Mouse (Mus musculus) lung, adult 18-20 months (tissue): Measurements from ENCODE around the gene Fam53a.
A peak's percentile ranks its signal among the peaks of the same experiment; 100 is the strongest.

Source experiments
- DNase-seq, 2 experiments: peaks; one replicate each; pipeline ENCODE4 v3.0.0; 2022; ENCODE audit warnings: mixed read lengths in 2 of 2

Fam53a gene

DNA sequence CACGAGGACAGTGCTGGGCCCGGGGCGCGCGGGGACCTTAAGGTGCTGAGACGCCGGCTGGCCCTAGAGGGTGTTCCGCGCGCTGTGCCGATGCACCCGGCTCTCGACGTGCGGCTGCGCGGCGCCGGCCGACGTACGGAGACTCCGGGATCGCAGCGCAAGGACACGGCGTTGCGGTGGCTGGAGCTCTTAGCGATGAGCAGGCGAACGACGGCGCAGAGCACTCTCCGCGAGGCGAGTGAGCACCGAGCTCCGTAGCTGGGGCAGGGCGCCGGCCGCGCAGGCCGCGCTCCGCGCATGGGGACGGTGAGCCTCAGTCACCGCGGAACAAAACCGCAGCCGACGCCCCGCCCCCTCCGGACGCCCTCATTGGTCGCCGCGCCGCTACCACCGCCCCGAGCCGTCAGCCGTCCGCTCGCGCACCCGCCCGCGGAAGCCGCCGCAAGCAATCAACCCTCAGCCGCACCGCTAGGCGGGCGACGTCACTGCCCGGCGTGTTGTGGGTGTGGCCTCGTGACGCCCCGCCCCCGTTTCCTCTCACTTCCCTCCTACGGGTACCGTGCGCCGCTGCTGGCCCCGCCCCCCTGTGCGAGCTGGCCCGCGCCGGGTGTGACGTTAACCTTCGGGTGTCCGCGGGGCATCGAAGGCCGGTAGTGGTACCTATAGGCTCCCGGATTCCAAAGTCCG, at the start of gene Fam53a, which contains the start of gene Gm9903:
Gene Fam53a (minus strand): TSS at position 335 of the 687 bp plus-strand sequence.
Gene Gm9903 (plus strand): TSS at position 625 of the 687 bp plus-strand sequence.
- peak; percentile 100 for DNase-seq

- peak; percentile 57 to 78 for DNase-seq
These were observed 48.8 kb upstream of the Fam53a start for GRCm38 (mm10) chr5:33678244-33678643.

DNA sequence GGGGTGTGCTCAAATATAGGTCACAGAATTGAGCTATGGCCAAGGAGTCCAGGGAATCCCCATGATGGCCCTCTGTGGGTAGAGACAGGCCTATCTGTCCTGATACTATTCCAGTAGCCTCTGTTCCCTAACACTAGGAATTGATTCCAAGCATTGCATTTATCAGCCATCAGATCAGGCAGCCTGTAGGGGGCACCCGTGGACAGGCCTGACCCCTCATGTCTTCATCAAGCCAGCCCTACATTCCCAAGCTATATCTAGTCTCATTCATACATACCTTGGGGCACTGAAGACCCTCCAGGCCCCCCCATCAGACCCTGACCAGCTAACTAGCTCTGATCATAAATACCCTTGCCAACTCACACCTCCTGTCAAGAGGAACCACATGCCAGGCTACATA, 46.5 kb upstream of the Fam53a start:
- DNase-seq: peak; percentile 70 to 76

DNA sequence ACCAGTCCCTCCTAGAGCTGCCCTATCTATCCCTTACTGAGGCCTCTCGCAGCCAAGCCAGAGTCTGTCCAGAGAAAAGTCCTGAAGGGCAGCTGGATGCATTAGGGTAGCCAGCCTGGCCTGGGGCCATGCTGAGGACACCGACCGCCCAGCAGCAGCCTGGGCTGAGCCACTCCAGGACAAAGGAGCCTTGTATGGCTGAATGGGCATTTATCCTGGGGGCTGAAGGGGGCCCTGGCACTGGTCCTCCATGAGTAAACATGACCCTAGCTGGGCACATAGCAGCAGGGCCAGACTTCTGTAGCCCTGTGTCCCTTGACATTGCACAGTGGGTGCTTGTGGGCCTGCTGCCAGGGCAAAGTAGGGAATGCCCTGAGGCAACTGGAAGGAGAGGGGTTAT, 45.0 kb upstream of the Fam53a start:
- DNase-seq: no peak

GRCm38 (mm10) chr5:33671659-33672058, 42.2 kb upstream of the Fam53a start:
- DNase-seq: no peak

DNA sequence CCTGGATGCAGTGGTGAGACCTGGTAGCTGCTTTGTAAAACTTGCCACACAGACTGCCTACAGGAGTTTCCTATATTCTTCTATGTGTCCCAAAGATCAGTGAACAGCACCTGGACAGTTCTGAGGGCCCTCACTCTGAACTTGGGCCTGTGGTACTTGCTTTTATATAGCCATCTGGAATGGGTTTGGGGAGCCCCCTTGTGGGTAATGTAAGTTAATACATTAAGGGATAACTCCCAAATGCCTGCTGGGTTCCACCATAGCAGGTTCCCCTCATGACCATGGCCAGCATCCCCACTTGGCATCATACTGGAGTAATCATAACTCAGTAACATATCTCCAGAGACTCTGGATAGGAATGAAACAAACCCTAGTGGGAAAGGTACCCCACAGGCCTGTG, 38.8 kb upstream of the Fam53a start:
- no peak for DNase-seq

DNA sequence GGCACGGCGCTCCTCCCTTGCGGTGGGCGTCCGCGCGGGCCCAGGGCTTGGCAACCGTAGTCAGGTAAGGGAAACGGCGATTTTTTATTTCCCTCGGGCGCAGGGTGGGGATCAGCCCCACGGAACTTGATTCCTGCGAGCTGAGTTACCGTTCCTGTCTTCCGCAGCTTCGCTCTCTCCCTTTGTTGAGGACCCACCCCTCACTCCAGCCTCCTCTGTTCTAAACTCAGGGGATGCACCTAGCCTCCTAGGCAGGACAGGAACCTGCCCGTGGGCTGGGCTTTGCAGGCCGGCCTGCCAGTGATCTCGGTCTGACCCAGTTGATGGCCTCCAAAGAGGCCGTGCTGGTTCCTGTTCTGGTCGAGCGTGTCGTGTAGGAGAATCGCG, 29.2 kb upstream of the Fam53a start:
- no peak for DNase-seq

GRCm38 (mm10) chr5:33657787-33658663, 28.6 kb upstream of the Fam53a start, which contains the start of the genes Tacc3 and Tmem129:
TSS of gene Tacc3 (plus strand) at chr5:33658128.
TSS of gene Tmem129 (minus strand) at chr5:33658416.
- DNase-seq: peak; percentile 99

DNA sequence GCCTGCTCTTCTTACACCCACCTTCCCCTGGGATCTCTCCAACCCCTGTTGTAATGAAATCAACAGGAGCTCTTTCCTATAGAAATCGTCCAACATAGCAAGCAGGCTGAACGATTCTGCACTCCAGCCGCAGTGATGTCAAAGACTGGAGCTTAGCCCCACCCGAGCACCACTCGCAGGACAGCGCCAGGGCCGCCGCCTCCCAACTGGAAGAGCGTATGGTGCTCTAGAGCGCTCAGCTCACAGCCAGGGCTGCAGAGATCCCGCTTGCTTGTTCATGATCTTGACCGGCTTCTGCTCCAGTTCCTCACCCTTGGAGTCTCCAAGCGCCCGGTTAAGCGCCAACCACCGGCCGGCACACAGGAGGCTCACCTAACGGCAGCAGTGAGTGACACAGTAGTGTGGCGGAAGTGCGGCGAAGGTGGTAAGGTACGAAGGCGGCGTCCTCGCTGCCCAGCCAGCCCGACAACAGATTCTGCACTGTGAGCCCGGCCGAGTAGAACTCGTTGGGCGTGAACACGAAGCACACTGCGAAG, 27.9 kb upstream of the Fam53a start:
- DNase-seq: no peak

GRCm38 (mm10) chr5:33656739-33657138, 27.3 kb upstream of the Fam53a start:
- DNase-seq: no peak

- no peak for DNase-seq
These were observed 25.9 kb upstream of the Fam53a start for GRCm38 (mm10) chr5:33655251-33655840.

DNA sequence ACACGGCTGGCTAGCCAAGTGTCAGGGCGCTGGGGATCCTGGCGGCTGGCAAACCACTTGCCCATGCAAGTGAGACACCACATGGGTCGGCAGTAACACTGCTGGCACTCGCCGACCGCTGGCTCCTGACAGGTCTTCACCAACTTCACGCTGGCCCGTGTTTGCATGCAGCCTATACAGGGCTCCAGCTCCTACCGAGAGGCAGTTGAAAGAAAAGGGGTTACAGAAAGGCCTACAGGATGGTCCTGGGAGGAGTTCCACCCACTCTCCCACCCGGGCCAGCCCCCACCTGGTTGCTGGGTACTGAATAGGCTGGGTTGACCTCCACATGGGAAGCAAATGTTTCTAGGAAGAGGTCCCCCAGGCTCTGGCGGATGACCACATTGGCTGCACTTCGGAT, 25.0 kb upstream of the Fam53a start:
- DNase-seq: no peak

- DNase-seq: no peak
These were observed 23.3 kb upstream of the Fam53a start for GRCm38 (mm10) chr5:33652783-33653173.

DNA sequence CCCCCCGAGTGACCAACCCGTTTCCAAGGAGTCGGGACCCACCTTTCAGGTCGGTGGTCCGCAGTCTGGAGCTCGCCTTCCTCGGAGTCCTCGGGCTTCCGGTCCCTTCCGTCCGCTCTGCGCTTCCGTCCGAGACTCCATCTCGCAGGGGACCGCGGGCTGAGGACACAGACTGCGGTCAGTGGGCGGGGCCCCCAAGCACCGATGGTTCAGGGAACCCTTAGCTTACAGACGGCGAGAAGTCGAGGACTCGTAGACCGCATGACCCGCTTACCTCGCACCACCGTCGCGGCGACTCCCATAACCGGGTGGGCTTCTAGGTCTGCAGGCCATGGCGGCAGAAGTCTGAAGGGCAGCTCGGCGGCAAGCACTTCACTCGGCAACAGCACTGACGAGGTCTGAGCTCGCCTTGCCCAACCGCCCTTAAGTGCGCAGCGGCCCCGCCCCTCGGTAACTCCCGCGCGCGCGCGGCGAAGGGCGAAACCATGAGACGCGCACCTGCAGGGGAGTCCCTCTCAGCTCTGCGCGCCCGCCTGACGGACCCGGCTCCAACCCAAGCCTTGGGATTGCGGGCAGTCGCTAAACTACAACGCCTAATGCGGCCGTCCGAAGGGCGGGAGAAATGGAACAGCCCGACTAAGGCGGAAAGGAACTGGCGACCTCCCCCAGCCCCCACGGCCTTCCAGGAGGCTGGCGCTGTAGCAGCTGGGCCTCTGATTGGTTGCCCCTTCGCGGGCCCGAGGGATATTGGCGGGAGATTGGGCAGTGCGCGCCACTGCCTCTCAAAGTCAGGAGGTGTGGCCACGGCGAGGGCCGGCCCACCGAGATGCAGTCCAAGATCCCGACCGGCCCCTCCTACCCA, 22.7 kb upstream of the Fam53a start, which contains the start of gene Slbp:
Gene Slbp (minus strand): TSS at position 654 of the 862 bp plus-strand sequence.
- peak; percentile 96 to 97 for DNase-seq

DNA sequence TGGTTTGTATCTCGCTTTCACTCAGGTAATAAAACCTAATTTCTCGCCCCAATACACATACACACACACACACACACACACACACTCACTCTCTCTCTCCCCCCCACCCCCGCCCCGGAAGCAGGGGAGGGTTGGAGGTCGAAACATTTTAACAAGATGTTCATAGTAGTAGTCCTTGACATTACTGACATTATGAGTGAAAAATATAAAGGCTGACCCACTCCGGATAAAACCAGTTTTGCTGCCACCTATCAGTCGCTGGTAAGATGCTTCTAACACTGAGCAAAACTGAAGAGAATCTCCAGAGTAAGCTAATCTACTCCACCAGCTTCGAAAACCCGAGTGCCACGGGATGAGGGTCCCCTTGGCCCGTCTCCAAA, 22.1 kb upstream of the Fam53a start:
- DNase-seq: no peak

GRCm38 (mm10) chr5:33651017-33651416, 21.6 kb upstream of the Fam53a start:
- no peak for DNase-seq

DNA sequence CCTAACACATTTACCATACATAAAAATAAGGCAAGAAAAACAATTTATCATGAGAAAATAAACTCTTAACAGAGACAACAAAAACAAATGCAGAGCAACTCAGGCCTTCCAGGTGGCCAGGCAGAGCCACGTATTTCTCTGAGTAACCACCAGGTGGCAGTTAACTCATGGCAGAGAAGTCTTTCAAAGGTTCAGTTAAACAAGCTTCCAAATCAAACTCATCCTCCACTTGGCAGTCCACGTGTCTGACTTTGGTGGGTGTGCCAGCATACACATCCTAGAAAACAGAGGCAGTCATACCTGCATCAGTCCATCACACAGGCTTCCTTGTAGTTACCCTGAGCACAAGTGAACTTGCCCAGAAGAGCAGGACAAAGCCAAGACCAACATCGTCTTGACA, 11.2 kb upstream of the Fam53a start:
- peak; percentile 25 to 42 for DNase-seq

DNA sequence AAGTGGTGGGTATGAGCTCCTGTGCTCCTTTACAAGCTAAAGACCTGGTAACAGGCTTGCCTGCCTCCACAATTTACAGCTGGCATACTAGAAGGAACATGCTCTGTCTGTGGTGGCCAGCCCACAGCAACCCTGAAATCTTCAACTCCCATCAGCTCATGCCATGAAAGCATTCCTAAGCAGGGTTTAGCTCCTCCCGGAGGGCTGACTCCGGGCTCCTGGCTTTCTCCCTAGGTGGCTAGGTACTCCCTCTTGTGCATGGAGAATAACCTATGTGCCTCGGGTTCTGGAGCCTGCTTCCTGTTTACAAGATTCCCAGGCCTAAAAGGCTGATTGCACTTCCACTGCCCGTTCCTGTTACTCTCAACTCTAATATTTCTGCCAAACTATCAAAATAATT, 9.4 kb upstream of the Fam53a start:
- DNase-seq: no peak

DNA sequence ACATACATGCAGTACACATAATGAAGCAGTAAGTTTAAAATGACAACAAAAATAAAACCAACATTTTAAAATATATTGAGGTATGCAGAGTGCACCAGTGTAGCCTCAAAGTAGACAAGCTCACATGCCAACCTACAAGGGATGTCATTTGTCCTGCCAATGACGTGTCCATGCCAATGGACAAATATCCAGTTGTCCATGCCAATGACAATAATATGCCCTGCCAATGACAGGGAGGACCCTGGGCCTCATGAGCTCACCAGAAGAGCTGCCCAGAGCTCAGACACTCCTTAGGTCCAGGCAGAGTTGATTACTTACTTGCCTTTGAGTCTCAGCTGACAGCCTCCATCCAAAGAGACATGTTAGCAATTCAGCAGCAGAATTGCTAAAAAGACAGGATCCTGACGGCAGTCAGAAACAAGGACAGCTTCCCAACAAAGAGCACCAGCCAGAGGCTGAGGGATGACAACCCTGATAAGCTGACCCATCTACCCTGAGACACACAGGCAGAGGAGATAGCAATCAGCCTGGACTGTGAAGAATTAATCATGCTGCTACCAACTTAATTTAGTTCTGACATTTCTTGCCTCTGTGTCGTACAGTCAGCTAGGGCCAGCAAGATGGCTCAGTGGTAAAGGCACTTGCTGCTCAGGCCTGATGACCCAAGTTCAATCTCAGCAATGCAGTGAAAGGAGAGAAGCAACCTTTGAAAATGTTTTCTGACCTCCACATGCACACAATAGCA, 8.3 kb upstream of the Fam53a start:
- no peak for DNase-seq

DNA sequence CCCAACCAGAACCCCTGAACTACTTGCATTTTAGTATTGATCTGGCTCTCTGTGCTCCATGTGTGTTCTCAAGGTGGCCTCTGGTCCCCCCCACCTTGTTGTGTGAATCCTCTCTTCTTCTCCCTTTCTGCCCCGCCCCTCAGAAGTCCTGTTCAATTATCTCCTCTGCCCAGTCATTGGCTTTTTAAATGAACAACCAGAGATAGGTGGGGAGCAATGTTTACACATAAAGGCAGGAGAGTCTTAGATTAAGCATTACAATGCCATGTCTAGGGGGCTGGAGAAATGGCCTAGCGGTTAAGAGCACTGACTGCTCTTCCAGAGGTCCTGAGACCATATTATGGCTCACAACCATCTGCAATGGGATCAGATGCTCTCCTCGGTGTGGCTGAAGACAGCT, 5.9 kb upstream of the Fam53a start:
- no peak for DNase-seq

- DNase-seq: no peak
These were observed 3.1 kb upstream of the Fam53a start for GRCm38 (mm10) chr5:33632526-33632925.
